Mouse (Mus musculus) CH12F3 (cell line): ENCODE data around the gene Ccnd3.
"Not testable (repeated sequence)": the region's sequence is repeated elsewhere in the genome, so short reads cannot be mapped to it uniquely, and the experiment has no call there.

Experiments used
- in situ Hi-C: fragments of 300-500 bp; cut with MboI; formaldehyde crosslinking; loops from 2 replicates; pipeline ENCODE4 v1.14.3; 2020; ENCODE audit warnings: low sequenced_read_pairs

The Ccnd3 gene

DNA sequence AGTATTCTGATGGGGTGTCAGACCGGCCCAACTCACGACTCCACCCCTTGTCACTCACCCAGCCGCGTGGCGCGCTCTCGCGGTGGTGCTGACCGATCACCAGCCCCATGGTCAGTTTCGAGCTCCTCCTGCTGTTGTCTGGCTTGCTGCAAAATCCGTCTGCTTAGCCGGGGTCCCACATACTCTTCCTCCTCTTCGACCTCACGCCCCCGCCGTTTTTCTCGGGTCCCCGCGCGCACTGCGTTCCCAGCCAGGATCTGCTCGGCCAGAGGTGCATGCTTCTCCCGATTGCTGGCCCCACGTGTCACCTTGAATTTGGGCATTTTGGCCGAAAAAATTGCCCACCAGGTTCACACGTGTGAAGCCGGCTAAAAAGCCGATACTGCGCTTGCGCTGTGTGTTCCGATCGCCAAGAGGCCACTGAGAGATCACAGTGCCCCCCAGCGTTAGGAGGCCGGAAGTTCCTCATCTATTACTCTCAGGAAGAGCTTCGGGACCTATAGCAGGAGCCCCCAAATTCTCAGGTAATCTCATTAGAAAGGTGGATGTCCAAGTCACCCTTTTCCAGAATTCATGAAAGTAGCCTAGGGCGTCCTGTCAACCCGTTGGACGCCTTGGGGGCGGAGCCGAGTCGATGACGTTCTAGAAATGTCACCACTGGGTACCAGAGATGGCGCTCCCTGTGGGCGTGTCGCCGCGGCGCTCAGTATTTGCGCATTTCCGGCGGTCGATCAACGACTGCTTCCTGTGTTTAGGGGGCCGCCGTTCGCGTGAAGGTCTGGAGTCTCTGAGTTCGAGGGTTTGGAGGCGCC lies 106.2 kb downstream of the Ccnd3 start, which contains the start of the genes Bysl, Med20 and Gm20517:
TSS of gene Bysl (minus strand) at position 644 of the 812 bp plus-strand sequence.
TSS of gene Med20 (plus strand) at position 734 of the 812 bp plus-strand sequence.
TSS of gene Gm20517 (plus strand) at position 741 of the 812 bp plus-strand sequence.
- in situ Hi-C loops, result no loop called here

DNA sequence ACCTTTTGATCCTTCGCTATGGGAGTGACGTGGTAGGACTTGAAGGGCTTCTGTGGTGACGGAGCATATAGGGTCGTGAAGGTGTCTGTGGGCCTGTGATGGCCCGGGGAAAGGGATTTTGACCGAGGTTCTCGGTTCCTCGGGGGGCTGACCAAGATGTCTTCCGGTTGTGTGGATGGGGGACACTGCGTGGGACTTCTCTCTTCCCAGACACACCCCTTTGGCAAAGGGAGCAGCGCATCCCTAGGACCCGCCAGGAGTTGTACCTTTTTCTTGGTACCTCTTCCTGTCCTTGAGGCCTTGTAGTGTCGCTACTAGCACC lies 106.8 kb downstream of the Ccnd3 start:
- in situ Hi-C loops, result no loop called here

DNA sequence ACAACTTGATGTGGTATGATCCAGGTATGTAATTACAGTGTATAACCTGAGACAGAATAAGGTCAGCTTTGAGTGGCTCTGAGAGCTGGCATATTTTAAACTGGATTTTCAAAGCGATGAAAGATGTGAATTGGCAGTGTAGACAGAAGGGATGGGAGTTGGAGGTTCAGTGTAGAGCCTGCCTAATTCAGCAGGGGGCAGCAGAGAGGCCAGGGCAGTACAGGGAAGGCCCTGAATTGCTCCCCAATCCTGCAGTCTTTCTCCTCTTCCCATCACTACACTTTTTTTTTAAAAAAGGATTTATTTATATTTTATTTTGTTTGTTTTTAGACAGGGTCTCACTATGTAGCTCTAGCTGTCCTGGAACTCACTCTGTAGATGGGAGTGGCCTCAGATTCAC lies 109.2 kb downstream of the Ccnd3 start:
- in situ Hi-C loops, result no loop called here

DNA sequence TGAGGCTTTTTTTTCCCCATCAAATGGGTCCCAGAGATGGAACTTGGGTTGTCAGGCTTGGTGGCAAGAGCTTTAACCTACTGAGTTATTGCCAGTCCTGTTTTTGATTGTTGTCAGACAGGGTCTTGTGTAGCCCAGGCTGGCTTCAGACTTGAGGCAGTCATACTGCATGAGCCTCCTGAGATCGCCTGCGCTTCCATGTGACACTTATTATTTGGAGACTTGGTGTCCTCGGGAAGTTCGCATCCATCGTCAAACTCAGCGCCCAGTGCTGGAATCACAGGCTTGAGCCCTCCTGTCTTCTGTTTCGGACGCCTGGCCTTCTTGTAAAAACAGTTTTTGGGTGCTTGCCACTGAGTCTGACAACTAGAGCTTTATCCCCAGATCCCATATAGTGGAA lies 111.3 kb downstream of the Ccnd3 start:
- in situ Hi-C loops, result no loop called here

DNA sequence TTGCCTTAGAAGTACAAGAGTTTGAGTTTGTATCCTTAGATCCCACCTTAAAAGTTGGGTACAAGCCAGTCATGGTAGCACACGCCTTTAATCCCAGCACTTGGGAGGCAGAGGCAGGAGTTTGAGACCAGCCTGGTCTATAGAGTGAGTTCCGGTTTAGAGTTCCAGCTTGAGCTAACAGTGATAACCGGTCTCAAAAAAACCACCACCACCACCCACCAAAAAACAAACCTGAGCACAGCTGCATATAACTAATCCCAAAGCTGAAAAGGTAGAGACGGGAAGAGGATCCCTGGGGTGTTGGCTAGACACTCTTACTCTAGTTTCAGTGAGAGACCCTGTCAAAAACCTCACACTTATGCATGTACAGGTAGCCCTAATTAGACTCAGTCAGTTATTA lies 111.8 kb downstream of the Ccnd3 start:
- in situ Hi-C loops, result no loop called here

DNA sequence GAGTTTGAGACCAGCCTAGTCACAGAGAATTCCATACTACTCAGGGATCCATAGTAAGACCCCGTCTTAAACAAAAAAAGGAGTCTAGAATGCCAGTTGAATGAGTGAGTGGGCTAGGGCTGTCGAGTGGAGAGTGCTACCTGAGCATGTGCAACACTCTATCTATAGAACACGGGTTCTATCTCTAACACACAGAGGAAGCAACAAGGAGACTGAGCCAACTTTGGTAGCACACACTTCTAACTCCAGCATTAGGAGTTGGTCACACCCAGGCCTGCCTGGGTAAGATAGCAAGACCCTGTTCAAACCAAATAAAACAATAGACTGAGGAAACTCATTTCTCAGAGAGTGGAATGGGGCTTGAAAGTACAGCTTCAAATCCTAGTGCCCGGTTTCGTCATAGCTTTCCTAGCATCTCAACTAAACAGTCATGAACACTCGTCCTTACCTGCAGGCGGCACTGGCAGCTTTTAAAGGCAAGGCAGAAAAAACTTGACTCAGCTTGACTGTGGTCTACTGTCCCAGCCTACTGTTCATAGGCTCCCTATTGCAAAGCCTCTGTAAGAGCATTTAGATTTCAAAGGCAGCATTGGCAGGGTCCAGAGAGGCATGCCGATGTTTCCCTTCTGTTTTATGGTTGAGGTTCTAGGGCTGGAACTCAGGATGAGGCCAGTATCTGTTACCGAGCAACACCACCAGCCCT lies 112.9 kb downstream of the Ccnd3 start:
- in situ Hi-C loops, result no loop called here

DNA sequence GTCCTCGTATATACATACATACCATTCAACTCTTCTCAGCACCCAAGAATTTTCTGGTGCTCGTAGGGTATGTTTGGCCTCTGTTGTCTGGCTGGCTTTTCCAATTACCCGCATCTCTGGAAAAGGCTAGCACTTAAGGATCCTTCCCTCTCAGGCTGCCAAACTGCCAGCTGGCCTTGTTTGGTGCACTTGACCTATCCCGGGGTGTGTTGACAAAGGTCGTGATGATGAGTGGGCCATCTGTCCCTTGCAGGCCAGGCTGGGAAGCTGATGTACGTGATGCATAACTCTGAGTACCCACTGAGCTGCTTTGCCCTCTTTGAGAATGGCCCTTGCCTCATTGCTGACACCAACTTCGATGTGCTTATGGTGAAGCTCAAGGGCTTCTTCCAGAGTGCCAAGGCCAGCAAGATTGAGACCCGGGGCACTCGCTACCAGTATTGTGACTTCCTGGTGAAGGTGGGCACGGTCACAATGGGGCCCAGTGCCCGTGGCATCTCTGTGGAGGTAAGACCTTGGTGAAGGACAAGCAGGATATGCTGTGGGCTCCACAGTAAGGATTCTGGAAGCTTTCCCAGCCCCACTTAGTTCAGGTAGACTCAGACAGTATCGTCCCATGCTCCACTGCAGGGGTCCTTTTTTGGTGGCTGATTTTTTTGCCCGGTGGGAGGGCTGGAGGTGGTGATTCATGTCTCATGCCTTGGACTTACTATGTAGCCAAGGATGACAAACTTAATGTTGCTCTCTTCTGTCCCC lies 113.9 kb downstream of the Ccnd3 start:
- in situ Hi-C loops, result no loop called here

DNA sequence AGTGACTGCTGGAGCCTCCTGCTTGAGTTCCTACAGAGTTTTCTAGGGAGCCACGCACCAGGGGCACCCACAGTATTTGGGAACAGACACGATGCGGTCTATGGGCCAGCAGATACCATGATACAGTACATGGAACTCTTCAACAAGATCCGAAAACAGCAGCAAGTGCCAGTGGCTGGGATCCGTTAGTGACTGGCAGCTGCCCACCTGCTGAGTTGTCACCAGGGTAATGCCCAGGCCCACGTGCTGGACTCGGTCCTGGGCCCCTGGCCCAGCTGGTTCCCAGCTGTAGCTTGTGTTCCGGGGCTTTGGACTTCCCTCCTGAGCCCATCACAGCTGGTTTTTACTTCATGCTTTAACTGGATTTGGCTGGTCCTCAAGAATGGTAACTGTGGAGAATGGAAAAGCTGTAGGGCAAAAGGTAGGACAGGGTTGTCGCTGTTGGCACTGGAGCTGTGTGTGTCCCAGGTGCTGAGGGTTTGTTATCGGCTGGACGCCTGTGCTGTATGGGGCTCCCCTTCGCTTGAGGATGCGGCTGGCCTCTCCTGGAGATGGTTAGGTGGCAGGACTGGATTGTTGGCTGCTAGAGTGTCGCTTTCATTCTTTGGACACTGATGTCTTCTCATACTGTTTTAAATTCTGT lies 118.2 kb downstream of the Ccnd3 start:
- in situ Hi-C loops, result no loop called here

DNA sequence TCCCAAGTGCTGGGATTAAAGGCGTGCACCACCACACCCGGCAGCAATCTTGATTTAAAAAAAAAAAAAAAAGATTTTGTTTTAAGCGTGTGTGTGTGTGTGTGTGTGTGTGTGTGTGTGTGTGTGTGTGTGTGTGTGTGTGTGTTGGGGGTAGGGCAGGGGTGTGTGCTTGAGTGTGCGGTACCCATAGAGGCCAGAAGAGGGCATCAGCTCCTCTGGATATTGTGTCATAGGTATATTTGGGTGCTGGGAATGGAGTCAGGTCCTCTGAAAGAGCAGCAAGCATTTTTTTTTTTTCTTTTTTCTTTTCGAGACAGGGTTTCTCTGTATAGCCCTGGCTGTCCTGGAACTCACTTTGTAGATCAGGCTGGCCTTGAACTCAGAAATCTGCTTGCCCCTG lies 119.7 kb downstream of the Ccnd3 start:
- in situ Hi-C loops, result not testable (repeated sequence)

DNA sequence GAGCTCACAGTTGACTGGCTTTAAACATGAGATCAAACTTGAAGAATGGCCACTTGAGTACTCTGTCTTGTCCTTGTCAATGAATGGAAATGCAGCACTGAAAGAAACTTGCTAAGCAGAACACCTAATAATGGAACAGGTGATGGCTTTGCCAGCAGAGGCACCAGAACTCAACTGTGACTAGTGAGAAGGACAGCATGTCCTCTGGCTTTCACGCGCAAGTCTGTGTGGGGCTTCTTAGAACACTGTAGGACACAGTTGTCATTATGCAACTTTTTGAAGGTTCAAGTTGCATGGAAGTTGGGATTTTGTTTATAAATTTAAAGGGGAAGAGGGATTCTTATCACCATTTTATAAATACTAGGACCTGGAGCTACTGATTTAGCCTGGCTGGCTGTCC lies 120.2 kb downstream of the Ccnd3 start:
- in situ Hi-C loops, result no loop called here

DNA sequence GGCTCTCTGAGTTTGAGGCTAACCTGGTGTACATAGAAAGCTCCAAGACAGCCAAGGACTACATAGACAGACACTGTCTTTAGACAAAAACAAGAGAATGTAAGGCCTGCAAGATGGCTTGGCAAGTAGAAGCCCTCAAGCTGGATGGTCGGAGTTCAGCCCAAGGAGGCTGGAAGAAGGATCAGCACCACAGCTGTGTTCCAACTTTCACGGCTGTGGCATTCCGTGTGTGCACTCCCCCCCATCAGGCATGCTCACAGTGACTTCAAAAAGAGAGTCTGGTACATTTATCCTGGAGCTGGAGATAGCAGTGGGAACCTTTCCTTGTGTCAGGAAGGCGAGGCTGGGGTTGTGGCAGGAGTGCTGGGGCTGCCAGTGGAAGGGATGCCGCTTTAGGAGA lies 121.2 kb downstream of the Ccnd3 start:
- in situ Hi-C loops, result no loop called here

DNA sequence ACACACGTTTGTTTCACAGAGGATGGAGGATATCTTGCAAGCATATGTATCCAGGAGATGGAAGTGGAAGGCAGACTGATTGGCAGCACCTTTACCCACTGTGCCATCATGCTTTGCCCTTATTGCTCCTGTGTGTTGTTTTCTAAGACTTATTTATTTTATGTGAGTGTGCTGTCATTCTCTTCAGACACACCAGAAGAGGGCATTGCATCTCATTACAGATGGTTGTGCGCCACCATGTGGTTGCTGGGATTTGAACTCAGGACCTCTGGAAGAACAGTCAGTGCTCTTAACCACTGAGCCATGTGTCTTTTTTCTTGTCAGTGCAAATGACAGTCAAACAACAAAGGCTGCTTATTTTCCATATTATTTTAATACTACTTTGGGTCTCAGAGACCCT lies 122.9 kb downstream of the Ccnd3 start:
- in situ Hi-C loops, result no loop called here

DNA sequence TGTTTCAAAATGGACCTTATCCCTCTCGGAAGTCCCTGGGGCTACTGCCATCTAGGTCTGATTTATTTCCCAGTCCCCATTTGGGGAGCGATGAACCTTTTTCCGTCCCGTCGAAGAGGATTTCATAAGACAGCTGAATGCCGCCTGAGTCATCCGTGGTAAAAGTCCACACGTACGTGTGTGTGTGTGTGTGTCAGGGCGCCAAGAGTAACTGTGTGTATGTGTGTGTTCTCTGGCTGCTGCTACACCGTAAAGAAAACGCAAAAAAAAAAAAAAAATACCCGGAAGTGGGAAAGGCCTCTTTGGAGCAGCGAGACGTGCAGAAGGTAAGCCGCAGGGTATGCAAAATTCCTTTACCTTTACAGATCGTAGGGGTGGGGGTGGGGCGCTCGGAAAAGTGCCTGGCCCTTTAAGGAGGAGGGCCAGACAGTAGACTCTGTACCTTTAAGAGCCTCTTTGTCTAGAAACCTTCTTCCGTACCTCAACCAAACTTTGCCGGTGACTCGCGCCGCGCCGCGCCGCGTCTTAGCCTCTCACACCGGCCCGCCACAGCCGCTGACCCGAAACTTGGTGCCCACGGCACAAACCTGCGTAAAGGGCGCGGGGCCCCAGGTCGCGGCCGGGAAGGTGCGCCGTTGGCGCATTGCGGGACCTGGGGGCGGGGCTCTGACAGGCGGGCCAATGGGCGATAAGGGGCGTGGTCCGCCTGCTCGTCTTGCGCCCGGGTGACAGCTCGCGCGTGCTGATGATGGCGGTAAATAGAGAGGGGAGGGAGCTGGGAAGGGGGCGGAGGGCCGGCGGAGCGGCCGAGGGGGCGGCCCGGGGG lies 124.2 kb downstream of the Ccnd3 start:
- in situ Hi-C loops, result no loop called here

DNA sequence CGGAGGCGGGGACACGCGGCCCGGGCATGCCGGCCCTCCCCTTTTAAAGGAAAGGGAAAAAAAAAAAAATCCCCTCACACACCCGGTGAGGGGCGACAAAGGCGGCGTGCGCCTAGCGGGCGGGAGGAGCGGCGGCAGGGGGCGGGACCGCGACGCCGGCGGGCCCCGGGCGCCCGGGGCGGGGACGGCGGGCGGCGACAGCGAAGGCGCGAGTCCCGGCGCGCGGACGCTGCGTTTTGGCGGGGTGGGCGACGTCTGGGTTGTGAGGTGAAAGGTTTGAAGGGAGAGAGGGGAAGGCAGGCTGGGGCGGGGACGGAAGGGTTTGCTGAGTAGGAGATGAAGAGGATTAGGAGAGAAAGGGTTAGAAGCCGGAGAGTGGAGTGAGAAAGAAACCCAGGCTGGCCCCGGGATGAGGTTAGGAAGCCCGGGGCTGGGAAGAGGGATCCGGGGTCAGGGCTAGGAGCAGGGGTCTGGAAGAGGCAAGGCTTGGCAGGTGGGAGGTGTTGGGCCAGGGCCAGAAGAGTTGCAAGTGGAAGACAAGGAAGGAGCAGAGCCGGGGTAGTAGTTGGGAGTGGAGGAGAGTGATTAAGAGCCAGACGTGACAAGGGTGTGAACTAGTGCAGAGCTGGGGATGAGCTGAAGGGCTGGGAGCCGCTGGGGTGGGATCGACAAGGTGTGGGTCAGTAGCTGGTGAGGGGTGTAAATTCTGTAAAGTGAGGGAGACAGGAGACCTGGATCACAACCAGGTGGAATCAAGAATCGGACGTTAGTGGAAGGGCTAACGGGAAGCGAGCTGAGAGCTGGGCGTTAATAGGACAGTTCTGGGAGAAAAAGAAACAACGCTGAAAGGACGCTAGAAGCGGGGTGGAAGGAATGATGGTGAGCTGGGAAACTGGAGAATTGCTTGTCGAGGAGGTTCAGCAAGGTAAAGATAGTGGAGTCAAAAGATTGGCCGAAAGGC lies 125.1 kb downstream of the Ccnd3 start:
- in situ Hi-C loops, result no loop called here

DNA sequence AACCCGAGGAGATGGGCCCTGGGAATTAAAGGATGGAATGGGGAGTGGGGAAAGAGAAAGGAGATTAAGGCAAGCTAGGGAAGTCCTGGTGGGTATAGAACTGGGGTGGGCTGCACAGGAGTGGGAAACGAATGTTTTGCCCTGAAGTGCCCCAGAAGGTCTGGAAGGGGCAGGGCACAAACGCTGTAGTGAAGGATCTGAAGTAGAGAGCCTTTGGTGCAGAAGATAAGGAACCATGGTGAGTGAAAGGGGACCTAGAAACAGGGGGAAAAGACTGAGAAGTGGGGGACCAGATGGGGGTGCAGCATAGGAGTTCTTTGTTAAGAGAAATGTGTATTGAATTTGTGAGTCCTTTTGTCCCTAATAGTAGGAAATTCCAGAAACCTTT lies 125.8 kb downstream of the Ccnd3 start, which contains the start of gene Usp49:
TSS of gene Usp49 (plus strand) at position 13 of the 388 bp plus-strand sequence.
- in situ Hi-C loops, result no loop called here

DNA sequence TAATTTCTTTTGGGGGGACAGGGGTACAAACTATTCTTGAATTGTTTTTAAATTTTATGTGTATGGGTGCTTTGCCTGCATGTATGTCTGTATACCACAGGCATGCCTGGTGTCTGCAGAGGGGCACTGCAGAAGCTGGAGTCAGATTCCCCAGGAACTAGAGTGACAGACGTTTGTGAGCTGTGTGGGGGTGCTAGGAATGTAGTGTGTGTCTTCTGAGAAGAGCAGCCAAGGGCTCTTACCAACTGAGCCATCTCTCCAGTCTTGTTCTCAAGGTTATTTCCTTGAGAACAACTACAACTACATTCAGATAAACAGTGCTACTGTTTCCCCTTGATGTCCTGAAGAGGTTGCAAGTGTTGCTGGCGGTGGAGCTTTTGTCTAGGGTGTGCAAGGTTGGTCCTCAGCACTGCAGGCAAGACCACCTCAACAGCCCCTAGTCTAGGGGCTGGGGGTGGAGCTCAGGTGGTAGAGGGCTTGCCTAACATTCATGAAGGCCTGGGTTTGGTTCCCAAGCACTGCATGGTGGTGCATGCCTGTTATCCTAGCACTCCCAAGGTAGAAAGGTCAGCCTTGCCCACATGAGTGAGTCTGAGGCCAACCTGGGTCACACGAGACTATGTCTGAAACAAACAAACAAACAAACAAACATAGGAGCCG lies 127.5 kb downstream of the Ccnd3 start:
- in situ Hi-C loops, result no loop called here

DNA sequence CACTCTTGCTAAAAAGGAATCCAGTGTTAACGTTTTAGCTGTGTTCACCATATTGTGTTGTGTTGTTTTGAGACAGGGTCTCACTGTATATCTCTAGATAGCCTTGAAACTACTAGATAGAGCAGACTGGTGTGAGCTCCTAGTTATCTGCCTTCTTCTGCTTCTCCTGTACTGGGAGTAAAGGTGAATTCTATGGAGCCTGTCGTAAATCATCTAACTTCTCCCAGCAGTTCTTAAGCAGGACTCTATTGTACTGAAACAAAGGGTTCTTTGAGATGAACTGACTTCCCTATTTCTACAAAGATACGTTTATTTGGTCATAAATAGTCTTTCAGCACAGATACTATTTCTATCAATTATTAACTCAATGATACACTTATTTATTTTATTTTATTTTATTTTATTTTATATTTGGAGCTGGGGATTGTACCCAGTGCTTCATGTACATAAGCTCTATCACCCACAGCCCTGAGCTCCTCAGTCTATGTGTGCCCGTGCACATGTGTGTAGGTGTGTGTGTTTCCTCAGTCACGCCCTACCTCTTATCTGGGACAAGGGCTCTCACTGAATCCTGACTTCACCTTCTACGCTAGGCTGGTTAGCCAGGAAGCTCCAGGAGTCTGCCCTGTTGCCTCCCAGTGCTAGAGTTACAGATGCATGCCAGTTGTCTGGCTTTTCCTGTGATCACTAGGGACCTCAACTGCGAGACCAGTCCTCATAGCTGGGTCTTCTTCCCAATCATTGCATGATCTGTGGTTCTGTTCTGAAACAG lies 129.3 kb downstream of the Ccnd3 start:
- in situ Hi-C loops, result no loop called here

DNA sequence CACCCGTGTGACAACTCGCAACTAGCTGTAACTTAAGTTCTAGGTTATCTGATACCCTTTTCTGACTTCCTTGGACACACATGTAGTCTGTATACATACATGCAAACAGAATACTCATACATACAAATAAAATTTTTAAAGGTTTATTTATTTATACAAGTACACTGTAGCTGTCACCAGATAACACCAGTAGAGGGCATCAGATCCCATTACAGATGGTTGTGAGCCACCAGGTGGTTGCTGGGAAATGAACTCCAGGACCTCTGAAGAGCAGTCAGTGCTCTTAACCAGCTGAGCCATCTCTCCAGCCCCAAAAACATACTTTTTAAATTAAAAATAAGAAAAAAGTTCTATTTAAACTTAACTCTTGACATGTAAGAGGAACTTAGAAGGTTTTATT lies 138.1 kb downstream of the Ccnd3 start:
- in situ Hi-C loops, result no loop called here
